9 mouse cellular contexts compared by ENCODE assay signal in genomic region chr7:58584241-58584820, GRCm38 (mm10).
DNase-seq lines count a peak whose midpoint lies in the region; ATAC-seq and TF ChIP-seq lines count a peak whose summit lies in the region.
"Had no signal": no experiment of that assay in that cellular context is flagged by ENCODE, and none has a peak within 500 bp of the region (broad histone marks: within the 10 kb centered on the region; RNA-seq: fewer than 3 reads in every experiment).

No protein-coding gene starts in this region.

- H3K4me2 ChIP-seq in kidney, embryonic 14.5 days (replicated peaks; ENCODE audit: low read depth, low read length), result no peak overlapping the region
- H3K4me2 ChIP-seq in neural tube, embryonic 14.5 days (ENCODE audit: low read depth, low read length), result no peak overlapping the region
- H3K4me2 ChIP-seq: embryonic facial prominence, embryonic 12.5 days had no signal

- intact Hi-C loops in gastrocnemius, postnatal 14 days (cut with DNase I; ENCODE audit: low total_unique reads), result loop anchor here (10.0 kb wide), 2 partner anchors 160 to 290 kb away; no protein-coding TSS in a partner anchor

- H3K4me1 ChIP-seq in kidney, embryonic 14.5 days (ENCODE audit: control insufficient read depth, insufficient read depth, low read length), result no peaks in the 10 kb centered on the region
- no peaks in the 10 kb centered on the region for H3K4me1 ChIP-seq in neural tube, embryonic 14.5 days (ENCODE audit: control insufficient read depth, insufficient read depth, low read length)
- no peaks in the 10 kb centered on the region; the same call in 1 of the 2 replicates for H3K4me1 ChIP-seq in thymus, adult 2 months (replicated peaks; ENCODE audit: control insufficient read depth, insufficient read depth, low read length)
- H3K4me1 ChIP-seq: embryonic facial prominence, embryonic 12.5 days had no signal

- no peak overlapping the region for H3K4me3 ChIP-seq in kidney, embryonic 14.5 days (ENCODE audit: low read length)
- H3K4me3 ChIP-seq in neural tube, embryonic 14.5 days (ENCODE audit: low read depth, low read length), result no peak overlapping the region
- H3K4me3 ChIP-seq in thymus, adult 2 months (ENCODE audit: control insufficient read depth, insufficient read depth, low read length), result no peak overlapping the region
- H3K4me3 ChIP-seq: embryonic facial prominence, embryonic 12.5 days had no signal

- H3K27ac ChIP-seq in kidney, embryonic 14.5 days (ENCODE audit: low read depth, low read length), result no peak overlapping the region
- no peak overlapping the region for H3K27ac ChIP-seq in neural tube, embryonic 14.5 days (ENCODE audit: low read depth, low read length)
- H3K27ac ChIP-seq in thymus, adult 2 months (ENCODE audit: control insufficient read depth, insufficient read depth, low read length), result no peak overlapping the region
- H3K27ac ChIP-seq: embryonic facial prominence, embryonic 12.5 days had no signal

- no peak for TF ChIP-seq POLR2A in thymus, adult 2 months (IDR thresholded peaks at IDR 0.05; ENCODE audit: control insufficient read depth, extremely low read depth, insufficient read depth, low read length, poor library complexity)

- no peaks in the 10 kb centered on the region for H3K27me3 ChIP-seq in kidney, embryonic 14.5 days (ENCODE audit: control insufficient read depth, insufficient read depth, low read length)
- no peaks in the 10 kb centered on the region for H3K27me3 ChIP-seq in neural tube, embryonic 14.5 days (ENCODE audit: control insufficient read depth, insufficient read depth, low read length)
- H3K27me3 ChIP-seq in thymus, adult 2 months (ENCODE audit: control insufficient read depth, insufficient read depth, low read length), result no peaks in the 10 kb centered on the region
- H3K27me3 ChIP-seq: embryonic facial prominence, embryonic 12.5 days had no signal

- no peaks in the 10 kb centered on the region for H3K9me3 ChIP-seq in kidney, embryonic 14.5 days (ENCODE audit: control insufficient read depth, low read length)
- no peaks in the 10 kb centered on the region for H3K9me3 ChIP-seq in neural tube, embryonic 14.5 days (ENCODE audit: control insufficient read depth, low read length)
- H3K9me3 ChIP-seq: embryonic facial prominence, embryonic 12.5 days had no signal

- H3K36me3 ChIP-seq in kidney, embryonic 14.5 days (ENCODE audit: control insufficient read depth, insufficient read depth, low read length), result no peaks in the 10 kb centered on the region
- no peaks in the 10 kb centered on the region for H3K36me3 ChIP-seq in neural tube, embryonic 14.5 days (ENCODE audit: control insufficient read depth, insufficient read depth, low read length)
- no peaks in the 10 kb centered on the region for H3K36me3 ChIP-seq in thymus, adult 2 months (ENCODE audit: control insufficient read depth, insufficient read depth, low read length)
- H3K36me3 ChIP-seq: embryonic facial prominence, embryonic 12.5 days had no signal

- TF ChIP-seq CTCF in thymus, adult 2 months (IDR thresholded peaks at IDR 0.05; ENCODE audit: borderline replicate concordance, control insufficient read depth, extremely low read depth, insufficient read depth, low read length, poor library complexity), result no peak

- 29% methylated on average over 4 of the region's 4 CpGs for WGBS in kidney, embryonic 14.5 days
- WGBS in neural tube, embryonic 14.5 days, result 32% methylated on average over 4 of the region's 4 CpGs
- 15% methylated on average over 4 of the region's 4 CpGs for WGBS in thymus, adult 2 months

- DNase-seq in 3134 (ENCODE audit: extremely low read depth, insufficient read length, low spot score) (peak; percentile 19), R1 (ENCODE audit: low read depth, low spot score) (peak; percentile 51)
- DNase-seq in cerebellum, postnatal 14 days, result peak; percentile 75 to 81
- DNase-seq in gastrocnemius, postnatal 14 days, result peak; percentile 33
- peak; percentile 38 to 46 for DNase-seq in lung, adult 18-20 months
- peak; percentile 74 for DNase-seq in thymus, adult 2 months

- no peak overlapping the region for H3K9ac ChIP-seq in kidney, embryonic 14.5 days (ENCODE audit: low read depth, low read length)
- no peak overlapping the region for H3K9ac ChIP-seq in neural tube, embryonic 14.5 days (replicated peaks; ENCODE audit: low read depth, low read length)
- H3K9ac ChIP-seq: embryonic facial prominence, embryonic 12.5 days had no signal

- ATAC-seq in kidney, embryonic 14.5 days (ENCODE audit: low FRiP score, low TSS enrichment), result peak; percentile 57; the same call in 1 of the 2 replicates
- ATAC-seq in neural tube, embryonic 14.5 days (ENCODE audit: low read depth), result peak; percentile 84; the same call in 1 of the 2 replicates

Comparison
In these comparisons a context has a peak if more than half of its experiments do, and no peak if none do; other contexts are left out.
1. DNase-seq: peak in every context shown above with its lines; median percentile 78 in cerebellum, postnatal 14 days; 74 in thymus, adult 2 months; 51 in R1; 42 in lung, adult 18-20 months; 33 in gastrocnemius, postnatal 14 days; 19 in 3134.